Mouse (Mus musculus): ENCODE data around the gene Zfp641. TPM values are rescaled to one million over a fixed set of nuclear protein-coding genes. Genes with fewer than 3 reads are reported as not detected.
A peak's percentile ranks its signal among the peaks of the same experiment; 100 is the strongest.

Zfp641 gene
- total RNA-seq (2021) = 10 to 100 TPM; 11.8 to 13.4 TPM

DNA sequence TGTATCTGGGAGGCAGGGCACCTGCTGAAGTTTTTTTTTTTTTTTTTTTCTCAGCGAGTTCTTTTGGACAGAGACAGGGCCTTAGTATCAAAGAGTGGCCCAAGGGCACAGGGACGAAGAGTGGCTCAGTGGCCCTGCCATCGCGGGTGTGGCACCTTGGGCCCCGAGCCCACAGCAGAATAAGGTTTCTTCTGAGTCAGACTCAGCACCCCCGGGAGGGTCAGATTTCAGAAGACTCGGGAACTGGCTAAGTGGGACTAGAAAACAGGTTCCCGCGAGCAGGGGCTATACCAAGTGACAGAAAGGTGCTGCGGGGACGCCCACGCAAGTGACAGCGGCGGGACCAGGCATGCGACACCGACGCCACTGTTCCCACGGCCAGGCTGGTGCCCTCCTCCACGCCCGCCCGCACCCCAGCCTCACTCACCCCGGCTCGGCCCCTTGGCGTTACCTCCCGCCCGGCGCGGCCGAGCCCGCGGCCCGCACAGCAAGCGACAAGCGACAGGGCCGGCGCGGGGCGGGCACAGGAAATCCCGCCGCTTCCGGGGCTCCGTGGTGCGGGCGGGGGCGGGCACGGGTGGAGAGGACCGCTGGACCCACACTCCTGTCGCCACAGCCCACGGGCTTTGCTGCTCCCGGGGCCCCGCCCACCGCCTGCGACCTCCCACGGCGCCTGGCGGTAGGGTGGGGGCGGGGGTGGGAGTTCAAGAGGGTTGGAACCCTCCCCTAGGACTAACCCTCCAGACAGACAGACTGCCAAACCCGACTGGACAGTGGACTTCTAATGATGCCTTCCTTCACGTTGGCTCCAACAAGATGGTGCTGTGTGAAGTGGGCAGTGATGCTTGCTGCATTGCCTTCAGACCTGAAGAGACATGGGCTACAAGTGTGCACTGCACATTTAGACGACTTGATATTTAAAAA lies at the start of gene Zfp641:
Zfp641 (minus strand) TSS at position 534 of the 924 bp plus-strand sequence.
- DNase-seq = peak; percentile 51
- intact Hi-C loops (cut with DNase I) = no loop called here

DNA sequence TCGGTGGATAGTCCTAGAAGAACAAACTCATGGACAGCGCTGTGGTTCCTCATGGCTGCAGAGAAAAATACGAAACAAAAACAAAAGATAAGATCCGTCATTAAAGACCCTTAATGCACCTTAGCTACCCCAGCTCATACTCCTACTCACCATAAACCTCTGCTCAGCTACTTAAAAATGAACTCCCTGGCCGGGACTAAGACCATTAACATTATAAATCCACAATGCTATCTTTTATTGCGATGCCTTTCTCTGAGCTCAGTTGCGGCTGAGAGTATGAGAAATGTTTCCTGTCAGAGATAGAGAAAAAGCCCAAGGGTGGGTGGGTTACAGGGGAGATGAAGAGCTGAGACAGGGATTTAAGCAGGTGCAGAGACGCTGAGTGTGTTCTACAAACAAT lies 44.9 kb upstream of the Zfp641 start, which contains the start of gene Olfr284:
Olfr284 (minus strand) TSS at position 101 of the 400 bp plus-strand sequence.
- intact Hi-C loops (cut with DNase I) = no loop called here
- no peak for DNase-seq

DNA sequence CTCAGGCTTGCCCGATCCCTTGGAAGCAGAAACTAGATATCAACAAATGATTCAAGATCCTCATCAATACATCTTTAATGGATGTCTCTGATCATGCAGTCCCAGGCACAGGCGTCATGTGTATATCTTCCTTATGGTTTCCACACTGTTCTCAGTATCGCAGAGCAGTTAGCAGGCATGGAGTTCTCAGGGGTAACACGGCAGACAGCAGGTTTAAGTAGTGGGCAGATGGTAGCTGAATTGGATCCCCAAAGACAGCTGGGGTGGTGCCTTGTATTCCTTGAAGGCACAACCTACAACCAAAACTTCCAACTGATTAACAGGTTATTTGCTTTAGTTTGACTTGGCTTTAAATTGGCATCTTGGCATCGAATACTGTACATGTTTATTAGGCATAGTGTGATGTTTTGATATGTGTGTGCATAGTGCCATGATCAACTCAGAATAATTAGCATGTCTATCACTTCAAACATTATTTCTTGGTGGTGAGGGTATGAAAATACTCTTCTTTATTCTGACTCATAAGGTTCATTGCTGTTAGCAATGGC lies 21.3 kb upstream of the Zfp641 start, which contains the start of gene Olfr285:
Olfr285 (minus strand) TSS at position 177 of the 548 bp plus-strand sequence.
- DNase-seq = no peak
- intact Hi-C loops (cut with DNase I) = no loop called here

DNA sequence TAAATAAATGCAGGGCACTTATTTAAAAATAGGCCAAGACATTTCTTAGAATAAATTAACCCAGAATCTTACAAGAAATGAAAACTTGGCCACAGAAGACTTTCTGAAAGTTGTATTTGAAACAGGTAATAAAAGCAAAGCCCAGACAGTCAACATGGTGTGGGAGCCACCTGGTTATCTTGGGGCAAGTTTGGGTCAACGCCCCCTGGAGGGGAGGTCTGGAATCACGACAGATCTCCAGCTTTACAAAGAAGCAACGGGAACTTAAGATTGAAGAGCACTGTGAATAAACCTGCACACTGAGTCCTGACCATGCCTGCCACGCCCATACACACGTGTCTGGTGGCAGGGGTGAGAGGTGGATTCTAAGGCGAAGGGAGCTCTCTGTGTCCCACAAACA lies 19.7 kb upstream of the Zfp641 start:
- intact Hi-C loops (cut with DNase I) = no loop called here

DNA sequence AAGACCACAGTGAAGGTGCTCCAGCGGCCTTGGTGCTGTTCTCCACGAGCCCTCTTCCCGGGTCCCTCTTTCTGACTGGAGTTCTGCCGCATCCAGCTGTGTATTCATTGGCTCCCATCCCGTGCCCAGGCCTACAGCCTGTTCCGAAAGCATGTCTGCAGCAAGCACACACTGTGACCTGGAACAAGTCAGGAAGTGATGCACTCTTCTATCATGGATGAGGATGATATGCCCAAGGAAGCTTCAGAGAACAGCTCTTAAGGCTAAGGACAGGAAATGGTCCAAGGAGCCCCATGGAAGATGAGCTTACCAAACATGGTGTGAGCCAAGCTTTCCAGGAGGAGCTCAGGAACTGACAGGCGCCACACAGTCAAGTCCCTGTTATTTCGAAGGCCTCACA lies 2.3 kb downstream of the Zfp641 start:
- intact Hi-C loops (cut with DNase I) = no loop called here
- DNase-seq = no peak

More for the DNA sequence above, 19.7 kb upstream of the Zfp641 start:
- DNase-seq = no peak

DNA sequence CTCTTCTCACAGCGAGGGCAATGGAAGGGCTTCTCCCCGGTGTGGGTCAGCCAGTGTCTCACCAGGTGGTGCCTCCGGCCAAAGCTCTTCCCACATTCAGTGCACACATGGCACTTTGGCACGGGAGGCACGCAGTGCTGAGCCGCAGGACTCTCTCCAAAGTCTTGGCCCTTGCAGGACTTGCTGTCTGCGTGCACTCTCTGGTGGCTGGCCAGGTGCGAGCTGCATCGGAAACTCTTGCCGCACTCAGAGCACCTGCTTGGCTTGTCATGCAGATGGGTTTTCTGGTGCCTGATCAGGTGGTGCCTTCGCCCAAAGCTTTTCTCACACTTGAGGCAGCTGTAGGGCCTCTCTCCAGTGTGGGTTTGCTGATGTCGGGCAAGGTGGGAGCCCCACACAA lies 7.4 kb downstream of the Zfp641 start:
- intact Hi-C loops (cut with DNase I) = no loop called here
- DNase-seq = no peak

DNA sequence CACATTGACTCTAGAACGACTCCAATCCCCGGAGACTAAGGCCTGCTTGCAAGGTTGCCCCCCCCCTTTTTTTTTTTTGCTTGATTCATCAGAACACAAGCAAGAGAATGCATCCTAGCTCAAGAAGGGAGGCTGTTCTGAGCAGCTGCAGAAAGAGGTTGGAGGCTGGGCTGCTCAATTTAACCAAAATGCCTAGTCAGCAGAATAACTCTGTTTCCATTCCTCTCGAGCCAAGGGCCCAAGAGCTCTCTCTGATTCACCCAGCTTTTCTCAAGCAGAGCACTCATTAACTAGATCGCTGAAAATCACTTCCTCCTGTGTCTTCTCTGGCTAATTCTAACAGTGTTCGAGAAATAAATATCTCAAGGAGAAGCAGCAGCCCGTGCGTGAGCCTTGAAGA lies 9.5 kb downstream of the Zfp641 start:
- intact Hi-C loops (cut with DNase I) = no loop called here
- no peak for DNase-seq

DNA sequence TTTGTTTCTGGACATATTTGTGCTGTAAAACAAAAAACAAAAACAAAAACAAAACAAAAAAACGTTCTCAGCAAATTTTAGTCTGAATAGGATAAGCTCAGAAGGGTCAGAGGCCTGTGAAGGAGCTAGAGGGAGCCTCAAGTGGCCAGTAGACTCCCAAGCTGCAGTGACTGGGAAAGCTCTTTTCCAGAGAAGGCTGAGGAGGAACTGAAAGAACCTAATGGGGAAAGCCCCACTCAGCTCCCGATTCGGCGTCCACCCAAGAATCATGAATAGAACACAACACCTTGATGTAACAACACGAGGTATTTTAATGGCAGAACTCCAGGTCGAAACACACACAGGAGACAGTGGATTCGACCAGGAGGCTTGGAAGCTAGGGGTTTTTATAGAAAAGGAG lies 38.2 kb downstream of the Zfp641 start:
- intact Hi-C loops (cut with DNase I) = no loop called here
- DNase-seq = no peak

DNA sequence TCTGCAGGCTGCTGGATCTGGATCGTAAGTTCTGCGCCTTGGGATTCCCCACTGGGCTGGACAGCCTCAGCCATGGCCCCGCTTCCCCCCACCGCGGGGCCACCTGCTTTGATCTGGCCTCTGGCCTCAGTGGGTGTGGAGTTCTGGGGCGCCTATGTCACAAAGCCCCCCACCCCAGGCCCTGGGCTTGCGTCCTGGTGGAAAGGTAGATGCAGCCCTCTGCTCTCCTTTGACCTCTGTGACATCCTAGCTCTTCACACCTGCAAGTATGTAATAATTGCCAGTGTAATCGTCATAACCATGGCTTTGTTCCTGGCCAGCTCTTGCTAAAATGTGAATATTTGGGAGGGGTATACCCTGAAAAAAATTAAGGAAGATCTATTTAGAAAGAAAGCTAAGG lies 38.8 kb downstream of the Zfp641 start, which contains the start of gene H1fnt:
H1fnt (minus strand) TSS at position 101 of the 400 bp plus-strand sequence.
- intact Hi-C loops (cut with DNase I) = no loop called here
- DNase-seq = no peak

DNA sequence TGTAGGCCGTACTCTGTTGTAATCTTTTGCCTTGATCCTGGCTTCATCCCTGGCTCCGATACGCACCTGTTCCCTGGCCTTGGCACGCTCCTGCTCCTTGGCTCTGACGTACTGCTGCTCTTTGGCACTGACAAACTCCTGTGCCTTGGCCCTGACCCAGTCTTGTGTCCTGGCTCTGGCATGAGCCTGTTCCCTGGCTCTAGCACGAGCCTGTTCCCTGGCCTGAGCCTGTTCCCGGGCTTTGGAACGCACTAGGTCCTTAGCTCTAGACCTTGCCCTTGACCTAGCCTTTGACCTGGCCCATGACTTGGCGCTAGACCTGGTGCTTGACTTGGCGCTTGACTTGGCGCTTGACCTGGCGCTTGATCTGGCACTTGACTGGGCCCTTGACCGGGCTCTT lies 39.7 kb downstream of the Zfp641 start:
- intact Hi-C loops (cut with DNase I) = no loop called here
- peak; percentile 45 for DNase-seq

Other genes starting within 250 kb of the Zfp641 start
- 100 to 1,000 TPM; 156 to 177 TPM for gene Pfkm, start 203.6 kb downstream of the Zfp641 start, total RNA-seq (2021)
- 10 to 100 TPM; 20.2 to 20.6 TPM for gene Senp1, start 202.4 kb downstream of the Zfp641 start, total RNA-seq (2021)
- gene Asb8, start 130.5 kb downstream of the Zfp641 start, total RNA-seq (2021) = 10 to 100 TPM; 28.3 to 35.0 TPM
- 10 to 100 TPM; 45.6 to 51.6 TPM for gene Ccdc184, start 129.0 kb downstream of the Zfp641 start, total RNA-seq (2021)
- gene Olfr288, start 100.6 kb downstream of the Zfp641 start, total RNA-seq (2021) = under 1 TPM in 1 of 2 experiments, not detected in 1; 0.18 TPM
- not detected for gene Gm44579, start 75.2 kb downstream of the Zfp641 start, total RNA-seq (2021)
- under 1 TPM in 1 of 2 experiments, not detected in 1; 0.20 TPM for gene Olfr287, start 75.1 kb downstream of the Zfp641 start, total RNA-seq (2021)
- not detected for gene Olfr286, start 61.7 kb downstream of the Zfp641 start, total RNA-seq (2021)
- not detected for gene H1fnt, start 38.9 kb downstream of the Zfp641 start, total RNA-seq (2021)
- gene Olfr285, start 21.2 kb upstream of the Zfp641 start, total RNA-seq (2021) = not detected
- not detected for gene Olfr284, start 44.8 kb upstream of the Zfp641 start, total RNA-seq (2021)
- gene Olfr283, start 84.8 kb upstream of the Zfp641 start, total RNA-seq (2021) = not detected
- gene Olfr282, start 135.1 kb upstream of the Zfp641 start, total RNA-seq (2021) = not detected
- not detected for gene Olfr281, start 156.4 kb upstream of the Zfp641 start, total RNA-seq (2021)
- not detected for gene OR5BS1P, start 173.7 kb upstream of the Zfp641 start, total RNA-seq (2021)
- not detected for gene Lalba, start 186.6 kb upstream of the Zfp641 start, total RNA-seq (2021)
- gene Olfr279, start 196.2 kb upstream of the Zfp641 start, total RNA-seq (2021) = not detected
- 10 to 100 TPM; 72.2 to 77.1 TPM for gene Kansl2, start 238.1 kb upstream of the Zfp641 start, total RNA-seq (2021)